Mouse (Mus musculus) forebrain, embryonic 13.5 days (tissue): Measurements from ENCODE around the gene Dmrtb1. TPM values are rescaled to one million over a fixed set of nuclear protein-coding genes. Genes with fewer than 3 reads are reported as not detected.
A peak's percentile ranks its signal among the peaks of the same experiment; 100 is the strongest.

Experiments used
- ATAC-seq: fragments of 200-750 bp; cut with Nextera tagmentation; 2 replicates; pipeline ENCODE4 v1.8.0; 2017
- H3K27ac ChIP-seq: fragments of 300-500 bp; sonication (generic); 2 replicates; pipeline ENCODE4 v1.5.1; 2015; ENCODE audit warnings: inconsistent platforms, mild to moderate bottlenecking, moderate library complexity
- H3K27me3 ChIP-seq: fragments of 300-500 bp; sonication (generic); 2 replicates; pipeline ENCODE4 v1.6.1; 2015; ENCODE audit warnings: mild to moderate bottlenecking, inconsistent platforms
- H3K36me3 ChIP-seq: fragments of 300-500 bp; sonication (generic); 2 replicates; pipeline ENCODE4 v1.6.1; 2015; ENCODE audit warnings: mild to moderate bottlenecking, inconsistent platforms; ENCODE audit not compliant: poor library complexity, severe bottlenecking
- H3K4me1 ChIP-seq: fragments of 300-500 bp; sonication (generic); 2 replicates; pipeline ENCODE4 v1.6.1; 2015; ENCODE audit warnings: inconsistent platforms
- H3K4me2 ChIP-seq: fragments of 300-500 bp; sonication (generic); 2 replicates; pipeline ENCODE4 v1.6.1; 2015; ENCODE audit warnings: inconsistent platforms, mild to moderate bottlenecking, moderate library complexity
- H3K4me3 ChIP-seq: fragments of 300-500 bp; sonication (generic); 2 replicates; pipeline ENCODE4 v1.5.1; 2015; ENCODE audit warnings: mild to moderate bottlenecking, inconsistent platforms
- H3K9ac ChIP-seq: fragments of 300-500 bp; sonication (generic); 2 replicates; pipeline ENCODE4 v1.6.1; 2015; ENCODE audit warnings: mild to moderate bottlenecking, inconsistent platforms
- H3K9me3 ChIP-seq: fragments of 300-500 bp; sonication (generic); replicated peaks from 2 replicates; pipeline ENCODE4 v1.6.1; 2016; ENCODE audit warnings: inconsistent platforms
- WGBS: fragments of 180-500 bp; shearing (Covaris S2); methylation state at CpG from one replicate; pipeline ENCODE4 v1.1.7; 2015; 5-methylcytosine and 5-hydroxymethylcytosine counted together
- polyA plus RNA-seq: library from polyadenylated mRNA; unstranded; fragments of >200 nt; fragmentation: Nextera tagmentation; extraction: Ambion mirVana; gene quantifications from 2 replicates; pipeline ENCODE4 v1.2.1, GENCODE M21; 2015

The Dmrtb1 gene
- 32.9 and 38.8 TPM in 2 replicates for polyA plus RNA-seq

GRCm38 (mm10) chr4:107684130-107684529 lies at the start of gene Dmrtb1:
Gene Dmrtb1 (minus strand): TSS chr4:107684230.
- no peak within 1 kb of the TSS for H3K4me2 ChIP-seq
- no peaks in the 10 kb centered on the region for H3K36me3 ChIP-seq
- ATAC-seq, result no peak
- 0 out of 2 replicates have a peak, but pooled peaks cover 3% of the 10 kb centered on the region for H3K27me3 ChIP-seq
- H3K9me3 ChIP-seq, result no peaks in the 10 kb centered on the region
- no peak within 1 kb of the TSS for H3K9ac ChIP-seq
- H3K4me3 ChIP-seq, result no peak within 1 kb of the TSS
- H3K4me1 ChIP-seq, result peaks cover 34% of the 10 kb centered on the region
- 93% methylated on average over 14 of the region's 14 CpGs for WGBS
- H3K27ac ChIP-seq, result no peak within 1 kb of the TSS

- no peak overlapping the region for H3K4me2 ChIP-seq
- no peaks in the 10 kb centered on the region for H3K9me3 ChIP-seq
- no peak overlapping the region for H3K27ac ChIP-seq
- WGBS, result 20% methylated on average over 3 of the region's 3 CpGs
- ATAC-seq, result no peak
- no peaks in the 10 kb centered on the region for H3K36me3 ChIP-seq
- no peak overlapping the region for H3K9ac ChIP-seq
- H3K27me3 ChIP-seq, result 0 out of 2 replicates have a peak, but pooled peaks cover 2% of the 10 kb centered on the region
- peaks cover 43% of the 10 kb centered on the region for H3K4me1 ChIP-seq
- no peak overlapping the region for H3K4me3 ChIP-seq
These were observed 49.6 kb upstream of the Dmrtb1 start for GRCm38 (mm10) chr4:107733603-107734002.

DNA sequence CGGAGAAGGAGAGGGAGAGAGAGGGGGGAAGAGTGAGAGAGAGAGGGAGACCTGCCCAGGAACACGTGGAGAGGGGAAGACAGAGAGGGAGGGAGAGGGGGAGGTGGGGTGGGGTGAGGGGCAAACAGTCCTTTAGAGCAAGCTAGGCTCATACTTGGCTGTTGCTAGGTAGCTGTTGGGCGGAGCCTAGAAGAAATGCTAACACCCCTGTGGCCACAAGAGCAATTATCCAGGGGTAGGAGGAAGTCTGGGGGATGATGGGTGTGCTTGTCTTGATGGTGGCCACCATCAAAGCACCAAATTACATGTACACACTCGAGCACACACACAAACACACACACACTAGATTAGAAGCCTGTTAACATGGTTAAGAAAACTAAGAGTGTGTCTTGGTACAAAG lies 48.6 kb upstream of the Dmrtb1 start:
- H3K27ac ChIP-seq, result no peak overlapping the region
- no peaks in the 10 kb centered on the region for H3K36me3 ChIP-seq
- H3K9ac ChIP-seq, result no peak overlapping the region
- no peak overlapping the region for H3K4me3 ChIP-seq
- WGBS, result 21% methylated on average over 4 of the region's 4 CpGs
- 0 out of 2 replicates have a peak, but pooled peaks cover 2% of the 10 kb centered on the region for H3K27me3 ChIP-seq
- H3K4me1 ChIP-seq, result peaks cover 39% of the 10 kb centered on the region
- H3K9me3 ChIP-seq, result no peaks in the 10 kb centered on the region
- H3K4me2 ChIP-seq, result no peak overlapping the region
- no peak for ATAC-seq

GRCm38 (mm10) chr4:107732182-107732581 lies 48.2 kb upstream of the Dmrtb1 start:
- Histone ChIP-seq H3K36me3 (no peaks in the 10 kb centered on the region), H3K4me3 (no peak overlapping the region), H3K27me3 (0 out of 2 replicates have a peak, but pooled peaks cover 2% of the 10 kb centered on the region), H3K4me1 (peaks cover 39% of the 10 kb centered on the region), H3K9me3 (no peaks in the 10 kb centered on the region), H3K4me2 (no peak overlapping the region), H3K9ac (no peak overlapping the region), H3K27ac (no peak overlapping the region)
- ATAC-seq, result no peak
- WGBS, result 22% methylated on average over 4 of the region's 4 CpGs

GRCm38 (mm10) chr4:107731088-107731465 lies 47.0 kb upstream of the Dmrtb1 start:
- Histone ChIP-seq H3K36me3 (no peaks in the 10 kb centered on the region), H3K4me2 (no peak overlapping the region), H3K4me1 (peaks cover 39% of the 10 kb centered on the region), H3K4me3 (no peak overlapping the region), H3K27me3 (0 out of 2 replicates have a peak, but pooled peaks cover 2% of the 10 kb centered on the region), H3K9me3 (no peaks in the 10 kb centered on the region), H3K27ac (peak overlapping the region; percentile 60), H3K9ac (peak overlapping the region; percentile 45)
- WGBS, result 41% methylated on average over 8 of the region's 8 CpGs
- ATAC-seq, result 0 out of 2 replicates have a peak, but pooled peaks have one; percentile 37

- ATAC-seq, result no peak
- Histone ChIP-seq H3K4me2 (no peak overlapping the region), H3K9me3 (no peaks in the 10 kb centered on the region), H3K27ac (peak overlapping the region; percentile 60), H3K4me3 (no peak overlapping the region), H3K27me3 (0 out of 2 replicates have a peak, but pooled peaks cover 2% of the 10 kb centered on the region), H3K4me1 (peaks cover 39% of the 10 kb centered on the region), H3K9ac (no peak overlapping the region), H3K36me3 (no peaks in the 10 kb centered on the region)
- 20% methylated on average over 15 of the region's 15 CpGs for WGBS
These were observed 46.5 kb upstream of the Dmrtb1 start for GRCm38 (mm10) chr4:107730391-107731087.

DNA sequence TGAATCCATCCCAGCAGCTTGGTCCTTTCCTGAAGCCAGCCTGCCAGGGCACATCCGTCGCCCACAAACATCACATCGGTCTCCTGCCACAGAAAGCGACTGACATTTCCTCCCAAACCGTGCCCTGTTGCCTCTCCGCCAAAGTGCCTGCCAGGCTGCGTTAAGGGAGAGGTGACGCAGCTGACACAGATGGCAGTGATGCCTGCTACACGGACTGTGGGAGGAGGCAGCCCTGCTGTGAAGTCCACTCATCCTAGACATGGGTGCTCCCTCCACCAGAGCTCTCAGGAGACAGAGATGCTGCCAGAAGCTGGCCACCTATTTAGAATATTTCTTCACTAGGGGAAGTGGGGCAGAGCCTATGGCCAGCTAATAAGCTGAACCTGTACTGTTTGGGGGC lies 41.4 kb upstream of the Dmrtb1 start:
- Histone ChIP-seq H3K9ac (no peak overlapping the region), H3K4me1 (peaks cover 5% of the 10 kb centered on the region), H3K27me3 (no peaks in the 10 kb centered on the region), H3K4me3 (no peak overlapping the region), H3K4me2 (no peak overlapping the region), H3K36me3 (no peaks in the 10 kb centered on the region), H3K9me3 (no peaks in the 10 kb centered on the region), H3K27ac (no peak overlapping the region)
- no peak for ATAC-seq
- WGBS, result 76% methylated on average over 9 of the region's 9 CpGs

GRCm38 (mm10) chr4:107720043-107720830 lies 36.2 kb upstream of the Dmrtb1 start:
- Histone ChIP-seq H3K4me2 (no peak overlapping the region), H3K4me1 (peaks cover 28% of the 10 kb centered on the region), H3K9ac (no peak overlapping the region), H3K27ac (no peak overlapping the region), H3K4me3 (no peak overlapping the region), H3K27me3 (no peaks in the 10 kb centered on the region), H3K36me3 (no peaks in the 10 kb centered on the region), H3K9me3 (no peaks in the 10 kb centered on the region)
- ATAC-seq, result no peak
- WGBS, result 80% methylated on average over 11 of the region's 11 CpGs

DNA sequence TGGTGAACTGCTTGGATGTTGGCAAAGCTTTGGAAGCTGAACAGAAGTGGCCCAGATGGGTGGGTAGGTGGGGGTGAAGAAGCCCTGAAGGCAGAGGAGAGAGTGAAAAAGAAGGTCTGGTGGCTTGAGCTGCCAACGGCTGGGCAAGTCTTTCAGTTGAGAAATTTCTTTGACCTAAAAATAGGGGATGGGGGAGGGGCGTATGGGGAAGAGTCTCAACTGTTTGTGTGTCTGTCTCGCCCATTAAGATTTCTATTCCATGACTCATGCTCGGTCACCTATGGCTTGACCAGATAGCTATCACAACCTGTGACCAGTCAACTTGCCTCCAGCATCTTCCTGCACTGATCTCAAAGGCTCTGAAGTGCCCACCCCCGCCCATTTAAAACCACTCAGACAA lies 35.1 kb upstream of the Dmrtb1 start:
- ATAC-seq, result 0 out of 2 replicates have a peak, but pooled peaks have one; percentile 27
- Histone ChIP-seq H3K27ac (no peak overlapping the region), H3K27me3 (no peaks in the 10 kb centered on the region), H3K4me2 (peak overlapping the region; percentile 20), H3K36me3 (no peaks in the 10 kb centered on the region), H3K9ac (no peak overlapping the region), H3K9me3 (no peaks in the 10 kb centered on the region), H3K4me1 (peaks cover 28% of the 10 kb centered on the region), H3K4me3 (no peak overlapping the region)
- 72% methylated on average over 5 of the region's 5 CpGs for WGBS

DNA sequence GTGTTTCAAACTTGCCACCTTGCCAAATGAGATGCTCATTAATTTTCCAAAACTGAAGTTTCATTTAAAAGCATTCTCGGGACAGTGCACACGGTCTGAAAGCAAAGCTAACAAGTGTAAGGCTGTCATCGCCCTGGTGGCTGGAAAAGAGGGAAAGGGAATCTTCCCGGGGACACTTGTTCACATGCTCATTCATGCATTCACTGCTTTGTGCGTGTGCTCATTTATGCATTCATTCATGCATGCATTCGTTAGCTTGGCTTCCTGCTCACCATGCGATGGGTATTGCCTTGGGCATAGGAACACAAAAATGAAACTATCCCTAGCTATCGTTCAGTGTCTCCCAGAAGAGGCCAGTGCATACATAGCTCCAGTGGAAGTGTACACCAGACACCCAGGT lies 34.7 kb upstream of the Dmrtb1 start:
- Histone ChIP-seq H3K27ac (no peak overlapping the region), H3K9ac (no peak overlapping the region), H3K27me3 (no peaks in the 10 kb centered on the region), H3K4me3 (no peak overlapping the region), H3K4me2 (peak overlapping the region; percentile 20), H3K4me1 (peaks cover 28% of the 10 kb centered on the region), H3K9me3 (no peaks in the 10 kb centered on the region), H3K36me3 (no peaks in the 10 kb centered on the region)
- peak; percentile 14; the same call in 1 of the 2 replicates for ATAC-seq
- 9% methylated on average over 8 of the region's 8 CpGs for WGBS

DNA sequence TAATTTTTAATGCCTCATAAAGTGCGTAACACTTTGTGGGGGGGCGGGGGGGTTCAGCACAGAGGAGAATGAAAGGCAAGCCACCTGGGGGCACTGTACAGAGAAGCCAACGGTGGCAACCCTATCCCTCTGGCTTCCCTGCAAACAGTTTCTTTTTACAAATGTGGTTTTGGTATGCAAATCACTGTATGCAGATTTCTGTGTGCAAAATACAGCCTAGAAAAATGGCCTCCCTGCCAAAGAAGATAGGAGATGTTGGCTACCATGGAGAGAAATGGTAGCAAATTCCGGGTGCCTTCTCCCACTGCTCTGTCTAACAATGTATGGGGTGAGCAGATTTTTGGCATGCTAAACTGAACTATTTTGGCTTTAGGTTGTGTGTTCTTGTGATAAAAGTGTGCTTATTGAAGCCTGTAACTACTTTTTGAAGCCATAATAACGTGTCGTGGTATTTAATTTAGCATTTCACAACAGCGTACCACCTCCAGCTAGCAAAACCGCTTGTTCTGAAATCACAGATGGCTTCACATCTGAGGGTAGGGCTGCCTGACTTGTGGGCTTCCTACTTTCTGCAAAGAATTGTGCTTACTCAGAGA lies 33.8 kb upstream of the Dmrtb1 start:
- H3K4me1 ChIP-seq, result peaks cover 28% of the 10 kb centered on the region
- H3K36me3 ChIP-seq, result no peaks in the 10 kb centered on the region
- no peaks in the 10 kb centered on the region for H3K27me3 ChIP-seq
- H3K9ac ChIP-seq, result no peak overlapping the region
- peak overlapping the region; percentile 20 for H3K4me2 ChIP-seq
- H3K4me3 ChIP-seq, result no peak overlapping the region
- H3K9me3 ChIP-seq, result no peaks in the 10 kb centered on the region
- WGBS, result 40% methylated on average over 8 of the region's 8 CpGs
- H3K27ac ChIP-seq, result peak overlapping the region; percentile 75
- peak; percentile 20; the same call in 1 of the 2 replicates for ATAC-seq
